Mouse (Mus musculus): Measurements from ENCODE around the gene Matk.

The Matk gene

DNA sequence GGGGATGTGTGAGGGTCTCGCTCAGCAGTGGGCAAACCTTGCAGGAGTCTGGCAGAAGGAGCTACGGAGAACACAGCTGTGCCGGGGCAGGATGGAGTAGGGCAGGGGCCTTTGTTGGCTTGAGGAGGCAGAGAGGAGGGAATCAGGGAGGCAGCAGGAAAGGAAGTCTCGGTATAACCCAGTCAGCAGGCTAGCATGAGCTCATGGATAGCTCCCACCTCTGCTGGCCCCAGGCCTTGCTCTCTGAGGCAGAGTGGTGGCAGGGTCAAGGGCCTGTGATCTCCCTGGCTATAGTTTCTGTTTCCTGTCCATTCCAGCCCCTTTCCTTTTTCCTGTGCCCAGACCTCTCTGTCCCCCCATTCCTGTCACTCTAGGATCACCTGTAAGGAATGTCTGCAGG is 49.6 kb downstream of the Matk start:
- DNase-seq (ENCODE audit: extremely low read depth, low read depth, low spot score): no peak

DNA sequence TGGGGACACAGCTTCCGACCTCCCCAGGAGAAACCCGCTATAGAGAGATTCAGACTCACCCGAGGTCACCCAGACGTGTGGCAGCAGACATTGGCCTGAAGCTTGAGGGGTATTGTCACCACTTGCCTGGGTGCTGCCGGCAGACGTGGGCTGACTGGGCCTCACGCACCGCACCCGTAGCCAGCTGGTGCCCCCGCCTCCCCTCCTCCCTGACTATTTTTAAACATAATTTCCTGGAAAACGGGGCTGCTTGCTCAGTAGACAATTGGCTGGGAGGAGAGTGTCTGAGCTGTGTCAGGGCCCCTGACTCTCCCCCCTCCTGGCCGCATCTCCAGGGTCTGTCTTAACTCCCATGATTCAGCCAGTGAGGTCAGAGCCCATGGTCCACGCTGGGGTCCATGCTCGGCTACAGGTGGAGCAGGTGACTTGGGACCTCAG is 50.1 kb downstream of the Matk start:
- DNase-seq (ENCODE audit: extremely low read depth, low read depth, low spot score): no peak

DNA sequence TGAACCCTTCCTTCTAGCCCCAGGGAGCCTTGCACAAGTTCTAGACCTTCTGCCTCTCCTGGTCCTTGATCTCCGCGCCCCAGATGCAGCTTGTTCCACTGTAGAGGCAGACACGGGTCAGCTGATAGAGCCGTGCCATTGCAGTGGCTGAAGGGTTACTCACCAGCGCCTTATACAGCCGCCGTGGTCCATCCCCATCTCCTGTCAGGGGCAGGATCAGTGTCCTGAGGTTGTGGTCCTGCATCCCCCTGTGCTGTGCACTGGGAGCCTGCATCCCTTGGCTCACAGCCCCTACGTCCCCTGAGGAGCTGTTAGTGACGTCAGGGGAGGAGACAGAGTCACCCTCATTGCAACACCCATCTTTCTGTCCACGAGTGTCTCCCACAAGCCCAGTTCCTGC is 50.5 kb downstream of the Matk start:
- no peak for DNase-seq (ENCODE audit: extremely low read depth, low read depth, low spot score)

GRCm38 (mm10) chr10:81303761-81304160 is 51.0 kb downstream of the Matk start:
- no peak for DNase-seq (ENCODE audit: extremely low read depth, low read depth, low spot score)

DNA sequence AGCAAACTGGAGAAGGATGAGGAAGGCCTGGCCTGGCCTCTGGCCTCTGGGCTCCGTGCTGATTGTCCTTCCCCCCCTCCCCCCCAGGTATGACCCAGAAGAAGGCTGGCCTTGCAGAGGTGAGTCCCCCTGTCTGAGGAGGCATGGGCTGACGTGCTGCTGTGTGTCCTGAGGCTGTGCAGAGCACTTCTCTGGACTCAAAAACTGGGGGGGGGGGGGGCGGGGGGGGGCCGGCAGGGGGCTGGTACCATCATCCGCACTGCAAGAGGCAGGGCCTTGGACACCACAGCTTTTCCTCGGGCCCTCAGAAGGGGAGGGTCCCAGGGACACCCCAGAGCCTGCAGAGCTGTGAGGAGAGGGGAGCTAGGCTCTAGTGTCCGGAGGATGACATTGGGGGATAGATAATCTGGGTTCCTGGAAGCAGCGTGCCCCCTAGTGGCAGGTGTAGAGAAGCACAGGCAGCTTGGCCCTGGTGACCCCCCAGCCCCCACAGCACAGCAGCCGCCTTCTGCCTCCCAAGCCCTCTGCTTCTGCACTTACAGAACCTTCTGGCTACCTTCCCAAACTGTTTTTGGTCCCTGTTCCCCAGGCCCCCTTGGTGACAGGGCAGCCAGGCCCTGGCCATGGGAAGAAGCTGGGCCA is 52.0 kb downstream of the Matk start:
- DNase-seq (ENCODE audit: extremely low read depth, low read depth, low spot score): no peak

DNA sequence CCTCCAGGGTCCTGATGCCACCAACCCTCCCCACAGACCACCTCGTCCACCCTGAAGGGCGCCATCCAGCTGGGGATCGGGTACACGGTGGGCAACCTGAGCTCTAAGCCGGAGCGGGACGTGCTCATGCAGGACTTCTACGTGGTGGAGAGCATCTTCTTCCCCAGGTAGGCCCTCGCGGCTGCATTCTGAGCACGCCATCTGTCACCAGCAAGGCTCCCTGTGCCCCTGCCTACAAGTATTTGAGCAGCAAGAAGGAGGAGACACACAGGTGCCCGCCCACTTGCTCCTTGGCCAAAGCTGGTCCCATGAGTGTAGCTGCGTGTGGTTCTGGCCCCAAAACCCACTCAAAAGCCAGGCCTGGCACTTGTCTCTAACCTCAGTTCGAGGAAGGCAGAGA is 52.9 kb downstream of the Matk start:
- DNase-seq (ENCODE audit: extremely low read depth, low read depth, low spot score): no peak

- no peak for DNase-seq (ENCODE audit: extremely low read depth, low read depth, low spot score)
Observed at GRCm38 (mm10) chr10:81306173-81306668, 53.5 kb downstream of the Matk start.

GRCm38 (mm10) chr10:81306837-81307682 is 54.3 kb downstream of the Matk start:
- no peak for DNase-seq (ENCODE audit: extremely low read depth, low read depth, low spot score)

DNA sequence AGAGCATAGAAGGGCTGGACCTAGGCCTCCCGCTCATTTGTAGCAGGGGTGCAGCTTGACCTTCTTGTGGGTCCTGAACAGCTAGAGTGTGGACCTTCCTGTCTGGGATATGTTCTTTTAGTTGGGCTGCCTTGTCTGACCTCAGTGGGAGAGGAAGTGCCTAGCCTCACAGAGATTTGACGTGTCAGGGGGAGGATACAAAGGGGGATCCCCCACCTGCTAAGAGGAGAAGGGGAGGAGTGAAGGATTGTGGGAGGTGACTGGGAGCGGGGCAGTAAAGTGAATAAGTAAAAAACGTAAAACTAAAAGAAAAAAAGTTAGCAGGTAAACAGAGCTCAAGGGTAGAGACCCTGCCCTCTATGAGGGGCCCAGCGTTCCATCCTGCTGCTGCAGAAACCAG is 56.8 kb downstream of the Matk start:
- DNase-seq (ENCODE audit: extremely low read depth, low read depth, low spot score): no peak
